Comparison of ENCODE assay signal across 9 mouse cellular contexts in the genomic region with DNA sequence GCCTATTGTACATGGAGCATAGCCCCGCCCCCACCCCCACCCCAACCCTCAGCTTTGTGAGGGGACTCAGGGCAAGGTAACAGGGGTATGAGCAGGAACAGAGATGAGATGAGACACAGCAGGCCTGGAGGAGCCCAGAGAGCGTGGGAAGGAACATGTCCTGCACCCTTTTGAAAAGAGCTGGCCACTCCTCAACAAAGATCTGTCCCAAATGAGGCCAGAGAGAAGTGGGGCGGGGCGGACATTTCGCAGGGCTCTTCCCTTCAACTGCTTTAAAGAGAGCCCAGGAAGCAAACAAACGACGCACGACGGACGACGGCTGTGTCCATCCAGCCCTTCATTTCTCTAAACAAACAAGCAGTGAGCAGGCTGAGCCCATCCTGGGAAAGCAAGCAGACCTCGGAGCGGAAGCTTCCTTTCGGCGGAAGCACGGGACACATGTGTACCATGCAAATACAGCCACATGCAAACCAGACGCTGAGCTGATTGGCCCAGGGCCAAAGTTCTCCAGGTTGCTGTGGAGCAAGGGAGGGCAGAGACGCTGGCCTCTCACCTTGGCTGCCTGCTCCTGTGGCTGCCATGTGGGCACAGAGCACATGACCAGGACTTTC. TPM values are rescaled to one million over a fixed set of nuclear protein-coding genes. Genes with fewer than 3 reads are reported as not detected.
DNase-seq lines count a peak whose midpoint lies in the region; ATAC-seq and TF ChIP-seq lines count a peak whose summit lies in the region.
"Had no signal": no experiment of that assay in that cellular context is flagged by ENCODE, and none has a peak within 500 bp of the region (broad histone marks: within the 10 kb centered on the region; RNA-seq: fewer than 3 reads in every experiment).

No protein-coding gene starts in this region.

- H3K36me3 ChIP-seq in heart, embryonic 15.5 days, result no peaks in the 10 kb centered on the region
- H3K36me3 ChIP-seq in kidney, embryonic 16.5 days (ENCODE audit: insufficient read depth, low read length), result no peaks in the 10 kb centered on the region
- no peaks in the 10 kb centered on the region for H3K36me3 ChIP-seq in lung, embryonic 16.5 days (ENCODE audit: control insufficient read depth, insufficient read depth, low read length)
- H3K36me3 ChIP-seq in small intestine, adult 2 months (ENCODE audit: control insufficient read depth, insufficient read depth, low read length), result no peaks in the 10 kb centered on the region

- H3K9me3 ChIP-seq in heart, embryonic 15.5 days (replicated peaks), result no peaks in the 10 kb centered on the region
- no peaks in the 10 kb centered on the region for H3K9me3 ChIP-seq in kidney, embryonic 16.5 days (ENCODE audit: low read length)
- H3K9me3 ChIP-seq in lung, embryonic 16.5 days (ENCODE audit: control insufficient read depth, low read length), result no peaks in the 10 kb centered on the region

- no peak for TF ChIP-seq CTCF in small intestine, adult 2 months (IDR thresholded peaks at IDR 0.05; ENCODE audit: extremely low read depth, insufficient read length, insufficient replicate concordance, low read depth, low read length)

- no peak overlapping the region for H3K9ac ChIP-seq in heart, embryonic 15.5 days
- H3K9ac ChIP-seq in kidney, embryonic 16.5 days (replicated peaks; ENCODE audit: low read length), result peak overlapping the region; percentile 57
- H3K9ac ChIP-seq in lung, embryonic 16.5 days (ENCODE audit: low read length), result peak overlapping the region; percentile 54

- peak; percentile 66 to 68 for DNase-seq in cerebellum, postnatal 10 days
- no peak for DNase-seq in cerebellum, adult 9-11 months

- peak overlapping the region; percentile 34 for H3K4me2 ChIP-seq in heart, embryonic 15.5 days
- peak overlapping the region; percentile 40 for H3K4me2 ChIP-seq in kidney, embryonic 16.5 days (replicated peaks; ENCODE audit: low read depth, low read length)
- peak overlapping the region; percentile 49 for H3K4me2 ChIP-seq in lung, embryonic 16.5 days (ENCODE audit: low read depth, low read length)

- H3K27ac ChIP-seq in heart, embryonic 15.5 days, result no peak overlapping the region; the same call in 1 of the 2 replicates
- H3K27ac ChIP-seq in kidney, embryonic 16.5 days (ENCODE audit: low read length), result peak overlapping the region; percentile 27; the same call in 1 of the 2 replicates
- H3K27ac ChIP-seq in lung, embryonic 16.5 days (ENCODE audit: low read length), result peak overlapping the region; percentile 60
- H3K27ac ChIP-seq in small intestine, adult 2 months (ENCODE audit: insufficient read depth, low read depth, low read length), result peak overlapping the region; percentile 32

- no peak overlapping the region for H3K4me3 ChIP-seq in heart, embryonic 15.5 days
- peak overlapping the region; percentile 14; the same call in 1 of the 2 replicates for H3K4me3 ChIP-seq in kidney, embryonic 16.5 days (ENCODE audit: low read length)
- peak overlapping the region; percentile 29 for H3K4me3 ChIP-seq in lung, embryonic 16.5 days (ENCODE audit: low read length)
- peak overlapping the region; percentile 48 for H3K4me3 ChIP-seq in small intestine, adult 2 months (ENCODE audit: low read depth, low read length)
- H3K4me3 ChIP-seq: myocyte had no signal

- ATAC-seq in common myeloid progenitor, adult 5-6 weeks (replicated peaks; ENCODE audit: low read depth, poor library complexity, severe bottlenecking), result peak; percentile 47; the same call in 1 of the 2 replicates
- peak; percentile 32; the same call in 1 of the 2 replicates for ATAC-seq in heart, embryonic 15.5 days (replicated peaks; ENCODE audit: insufficient number of reproducible peaks, insufficient read depth, low FRiP score, low read depth)
- ATAC-seq in kidney, embryonic 16.5 days (ENCODE audit: low FRiP score, low TSS enrichment), result peak; percentile 58
- peak; percentile 74 for ATAC-seq in lung, embryonic 16.5 days (ENCODE audit: low read depth)
- ATAC-seq in activated CD4-positive, CD25-positive, alpha-beta regulatory T cell, adult 4 months, result no peak

- 25% methylated on average over 18 of the region's 18 CpGs for WGBS in heart, embryonic 15.5 days
- 22% methylated on average over 18 of the region's 18 CpGs for WGBS in kidney, embryonic 16.5 days
- 12% methylated on average over 18 of the region's 18 CpGs for WGBS in lung, embryonic 16.5 days
- 12% methylated on average over 18 of the region's 18 CpGs for WGBS in small intestine, adult 2 months

- H3K4me1 ChIP-seq in heart, embryonic 15.5 days (replicated peaks), result peaks cover 11% of the 10 kb centered on the region
- H3K4me1 ChIP-seq in kidney, embryonic 16.5 days (ENCODE audit: insufficient read depth, low read length), result peaks cover 8% of the 10 kb centered on the region
- H3K4me1 ChIP-seq in lung, embryonic 16.5 days (replicated peaks; ENCODE audit: control insufficient read depth, insufficient read depth, low read length), result peaks cover 12% of the 10 kb centered on the region
- H3K4me1 ChIP-seq in small intestine, adult 2 months (ENCODE audit: control insufficient read depth, insufficient read depth, insufficient read length, low read length), result peaks cover 12% of the 10 kb centered on the region

- TF ChIP-seq POLR2A in small intestine, adult 2 months (IDR thresholded peaks at IDR 0.05; ENCODE audit: low read depth, low read length), result no peak

- H3K27me3 ChIP-seq in heart, embryonic 15.5 days, result no peaks in the 10 kb centered on the region
- H3K27me3 ChIP-seq in kidney, embryonic 16.5 days (ENCODE audit: insufficient read depth, low read length), result no peaks in the 10 kb centered on the region
- no peaks in the 10 kb centered on the region for H3K27me3 ChIP-seq in lung, embryonic 16.5 days (ENCODE audit: control insufficient read depth, insufficient read depth, low read depth, low read length)
- no peaks in the 10 kb centered on the region for H3K27me3 ChIP-seq in small intestine, adult 2 months (ENCODE audit: control insufficient read depth, insufficient read depth, low read length)

RNA-seq across cellular contexts. Expression of gene Grk3, which starts 8.7 kb away (rescaled TPM):
- total RNA-seq in common myeloid progenitor, adult 5-6 weeks (2017), result 26.0 and 27.2 TPM in 2 replicates
- polyA plus RNA-seq in heart, embryonic 15.5 days (2015; fragmentation: Nextera tagmentation; extraction: Ambion mirVana), result 16.6 and 20.8 TPM in 2 replicates
- 10.9 and 13.0 TPM in 2 replicates for polyA plus RNA-seq in kidney, embryonic 16.5 days (2015; fragmentation: Nextera tagmentation; extraction: Ambion mirVana)
- 19.1 and 21.8 TPM in 2 replicates for polyA plus RNA-seq in lung, embryonic 16.5 days (2015; fragmentation: Nextera tagmentation; extraction: Ambion mirVana)
- polyA plus RNA-seq in small intestine, adult 2 months (2012; rRNA removed), result 3.6 and 4.4 TPM in 2 replicates
- not detected for polyA plus RNA-seq in activated CD4-positive, CD25-positive, alpha-beta regulatory T cell, adult 4 months (2017; shearing (Covaris generic))
- polyA plus RNA-seq: myocyte had no signal

RNA-seq across cellular contexts. Expression of gene Crybb2, which starts 45.7 kb away (rescaled TPM):
- total RNA-seq in common myeloid progenitor, adult 5-6 weeks (2017), result not detected in 2 replicates
- not detected in 2 replicates for polyA plus RNA-seq in heart, embryonic 15.5 days (2015; fragmentation: Nextera tagmentation; extraction: Ambion mirVana)
- not detected in 2 replicates for polyA plus RNA-seq in kidney, embryonic 16.5 days (2015; fragmentation: Nextera tagmentation; extraction: Ambion mirVana)
- polyA plus RNA-seq in lung, embryonic 16.5 days (2015; fragmentation: Nextera tagmentation; extraction: Ambion mirVana), result not detected in 2 replicates
- polyA plus RNA-seq in small intestine, adult 2 months (2012; rRNA removed), result 0.18 TPM in 1 of 2 replicates, not detected in the other
- not detected for polyA plus RNA-seq in activated CD4-positive, CD25-positive, alpha-beta regulatory T cell, adult 4 months (2017; shearing (Covaris generic))
- polyA plus RNA-seq: myocyte had no signal

RNA-seq across cellular contexts. Expression of gene Crybb3, which starts 57.1 kb away (rescaled TPM):
- not detected in 2 replicates for total RNA-seq in common myeloid progenitor, adult 5-6 weeks (2017)
- polyA plus RNA-seq in heart, embryonic 15.5 days (2015; fragmentation: Nextera tagmentation; extraction: Ambion mirVana), result 0.83 and 1.5 TPM in 2 replicates
- 0.69 and 1.1 TPM in 2 replicates for polyA plus RNA-seq in kidney, embryonic 16.5 days (2015; fragmentation: Nextera tagmentation; extraction: Ambion mirVana)
- polyA plus RNA-seq in lung, embryonic 16.5 days (2015; fragmentation: Nextera tagmentation; extraction: Ambion mirVana), result 1.0 and 1.4 TPM in 2 replicates
- polyA plus RNA-seq in small intestine, adult 2 months (2012; rRNA removed), result 2.7 and 21.0 TPM in 2 replicates
- not detected for polyA plus RNA-seq in activated CD4-positive, CD25-positive, alpha-beta regulatory T cell, adult 4 months (2017; shearing (Covaris generic))
